Mouse (Mus musculus): Measurements from ENCODE around the gene Fshr.

DNA sequence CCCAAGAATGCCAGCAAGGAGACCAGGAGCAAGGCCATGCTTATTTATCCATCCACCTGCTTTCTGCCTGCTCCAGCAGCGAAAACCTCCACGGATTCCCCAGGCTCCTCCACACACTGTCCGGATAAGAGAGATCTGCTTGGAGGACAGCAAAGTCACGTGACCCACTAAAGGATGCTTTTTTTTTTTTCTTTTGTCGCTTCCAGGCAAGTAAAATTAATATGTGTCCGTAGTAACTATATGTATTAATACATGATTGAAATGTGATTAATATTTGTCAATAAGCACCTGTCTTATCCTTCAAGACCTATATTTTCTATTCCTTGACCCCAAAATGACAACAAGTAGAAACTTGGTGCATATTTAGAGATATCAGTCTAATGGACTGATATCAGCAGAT, at the start of gene Fshr:
- no peak for TF ChIP-seq CTCF (IDR thresholded peaks at IDR 0.05; ENCODE audit: low read depth, low read length)
- TF ChIP-seq POLR2A (IDR thresholded peaks at IDR 0.05; ENCODE audit: borderline replicate concordance, low read depth, low read length), result no peak

Data from bone marrow macrophage, adult 2 months (primary cell).